Mouse (Mus musculus) left cerebral cortex, adult 11 months (tissue): ENCODE measurements around the gene Chn2.

ENCODE experiments used
- DNase-seq: peaks from one replicate; pipeline ENCODE4 v3.0.0; 2022; ENCODE audit warnings: low spot score

The Chn2 gene

GRCm38 (mm10) chr6:54039357-54039804 lies at the start of gene Chn2:
TSS of gene Chn2 (plus strand) at chr6:54039554.
- DNase-seq = no peak

GRCm38 (mm10) chr6:53992386-53992785 lies 47.0 kb upstream of the Chn2 start:
- no peak for DNase-seq

GRCm38 (mm10) chr6:53995519-53995918 lies 43.8 kb upstream of the Chn2 start:
- DNase-seq = no peak

- DNase-seq = no peak
Observed at GRCm38 (mm10) chr6:53996226-53996955, 43.0 kb upstream of the Chn2 start.

DNA sequence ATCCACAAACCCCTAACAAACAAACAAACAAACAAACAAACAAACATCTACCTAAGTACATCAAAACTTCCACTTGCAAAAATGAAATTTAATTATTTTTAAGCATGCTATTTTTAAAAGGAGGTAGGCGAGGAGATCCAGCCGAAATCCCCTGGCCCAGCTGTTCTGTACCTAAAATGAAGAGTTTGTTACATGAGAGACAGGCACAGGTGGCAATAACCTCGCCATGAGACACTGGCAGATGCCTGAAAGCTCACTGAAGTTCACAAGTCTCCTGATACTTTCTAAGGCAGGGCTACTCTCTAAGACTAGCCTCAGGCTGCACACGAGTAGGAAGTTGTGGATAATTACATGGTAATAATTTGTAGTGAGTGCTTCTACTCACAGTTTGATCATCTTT lies 34.1 kb upstream of the Chn2 start:
- DNase-seq = no peak

DNA sequence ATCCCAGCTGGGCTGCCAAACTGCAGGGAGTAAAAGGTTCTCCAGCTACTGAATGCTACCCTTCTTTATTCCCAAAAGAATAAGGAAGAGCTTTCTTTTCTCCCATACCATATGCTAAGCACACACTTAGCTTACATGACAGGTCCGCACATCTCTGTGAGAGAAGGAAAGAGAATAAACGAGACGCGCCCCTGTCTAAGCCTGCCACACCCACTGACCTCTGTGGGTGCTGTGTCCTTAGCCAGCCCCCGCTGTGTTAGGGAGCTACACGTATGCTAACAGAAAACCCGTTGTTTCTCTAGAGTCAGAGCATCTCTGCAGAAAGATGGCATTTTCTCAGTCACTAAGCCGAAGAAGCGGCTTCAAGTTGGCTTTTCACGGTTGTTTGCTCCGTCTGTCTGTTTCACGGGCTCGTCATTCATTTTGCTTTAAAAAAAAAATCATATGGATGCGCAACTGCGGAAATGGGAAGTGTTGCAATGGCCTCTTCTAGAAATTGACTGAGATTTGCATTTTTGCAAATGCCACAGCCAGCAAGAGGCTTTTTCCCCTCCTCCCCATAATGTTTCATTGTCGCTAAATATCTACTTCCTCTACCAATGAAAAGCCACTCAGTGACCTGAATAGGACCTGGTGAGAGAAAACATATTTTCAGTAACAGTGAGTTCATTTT lies 30.8 kb upstream of the Chn2 start:
- no peak for DNase-seq

DNA sequence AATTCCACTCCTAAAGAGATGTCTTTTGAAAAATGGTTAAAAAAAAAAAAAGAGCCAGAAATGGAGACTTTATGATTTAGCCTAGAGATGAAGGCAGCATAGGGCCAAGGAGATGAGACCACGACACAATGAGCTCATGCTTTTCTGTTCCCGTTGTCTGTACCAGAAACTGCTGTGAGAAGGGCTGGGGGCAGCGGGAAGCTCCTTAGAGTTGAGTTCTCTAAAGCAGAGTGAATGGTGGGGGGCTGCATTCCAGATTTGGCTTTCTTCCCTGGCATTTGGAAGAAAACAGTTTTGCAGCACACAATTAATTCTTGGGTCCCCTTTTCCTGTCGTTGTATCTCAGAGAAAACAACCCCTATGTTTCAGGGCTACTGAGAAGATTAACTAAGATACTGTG lies 30.1 kb upstream of the Chn2 start:
- DNase-seq = no peak

GRCm38 (mm10) chr6:54010362-54010761 lies 29.0 kb upstream of the Chn2 start:
- no peak for DNase-seq

DNA sequence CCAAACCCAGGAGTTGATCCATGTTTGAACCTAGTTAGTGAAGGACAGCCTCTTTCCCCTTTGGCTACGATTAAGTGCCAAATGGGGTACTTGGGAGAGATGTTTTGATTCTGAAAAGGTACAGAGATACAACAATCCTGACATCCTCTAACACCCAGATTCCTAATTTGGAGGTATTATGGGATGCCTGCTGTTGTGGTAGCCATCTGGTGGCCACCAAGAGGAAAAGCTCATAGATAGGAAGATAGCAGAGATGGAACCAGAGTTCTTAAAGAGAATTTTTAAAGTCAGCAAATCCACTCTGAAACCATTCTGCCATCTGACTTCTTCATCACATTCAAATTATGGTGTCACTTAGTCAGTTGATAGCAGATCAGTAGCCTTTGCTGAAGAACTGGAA lies 27.2 kb upstream of the Chn2 start:
- DNase-seq = no peak

- no peak for DNase-seq
Observed at GRCm38 (mm10) chr6:54018038-54018437, 21.3 kb upstream of the Chn2 start.

DNA sequence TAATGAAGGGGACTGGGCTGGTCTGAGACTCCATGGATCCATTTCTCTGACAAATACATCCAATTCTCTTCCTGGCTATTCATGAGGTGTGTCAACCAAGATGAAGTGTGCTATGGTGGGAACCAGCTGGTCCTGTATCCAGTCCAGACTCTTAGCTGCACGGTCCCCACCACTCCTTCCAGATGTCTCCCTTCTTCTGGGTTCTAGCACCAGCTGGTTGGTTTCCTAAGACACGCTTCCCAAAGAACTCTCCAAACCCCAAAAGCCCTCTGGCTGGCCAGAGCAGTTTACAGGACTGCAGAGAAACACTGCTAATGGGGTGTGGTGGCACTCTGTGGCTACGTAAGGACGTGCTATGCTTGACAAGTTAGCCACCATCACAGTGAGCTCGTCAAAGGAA lies 20.5 kb upstream of the Chn2 start:
- no peak for DNase-seq

- no peak for DNase-seq
Observed at GRCm38 (mm10) chr6:54021123-54021789, 18.1 kb upstream of the Chn2 start.

DNA sequence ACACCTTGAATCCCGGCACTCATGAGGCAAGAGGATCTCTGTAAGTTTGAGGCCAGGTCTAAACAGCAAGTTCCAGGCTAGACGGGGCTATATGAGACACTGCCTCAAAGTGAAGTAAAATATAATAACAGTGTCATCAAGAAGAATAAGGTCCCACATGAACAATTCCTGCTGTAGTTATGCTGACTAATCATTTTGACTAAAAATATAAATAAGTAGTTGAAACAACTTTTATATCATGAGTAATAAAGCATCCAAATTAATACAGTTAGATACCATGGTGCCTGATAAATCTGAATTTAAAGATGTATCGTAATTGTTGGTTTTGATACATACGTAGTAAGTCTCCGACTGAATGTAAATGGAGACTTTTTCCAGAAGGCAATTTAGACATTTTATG lies 15.5 kb upstream of the Chn2 start:
- DNase-seq = no peak

DNA sequence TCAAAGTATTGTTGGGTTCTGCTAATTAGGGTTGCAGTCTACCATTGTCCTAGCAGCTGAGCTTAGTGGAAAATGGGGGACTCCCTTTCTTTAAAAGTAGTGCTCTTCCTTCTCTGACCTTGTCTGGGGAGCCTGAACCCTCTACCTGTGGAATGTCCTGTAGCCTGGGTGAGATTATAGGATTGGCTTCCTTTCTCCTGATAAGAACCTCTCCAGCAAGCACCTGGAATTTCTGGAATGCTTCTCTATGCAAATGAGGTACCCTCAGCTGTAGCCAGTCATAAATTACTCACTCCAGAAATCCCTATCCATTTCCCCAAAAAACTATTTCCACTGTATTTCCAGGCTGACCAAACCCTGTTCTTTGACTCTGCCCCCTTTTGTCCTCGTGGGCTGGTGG lies 10.6 kb upstream of the Chn2 start:
- no peak for DNase-seq

GRCm38 (mm10) chr6:54030351-54030750 lies 9.0 kb upstream of the Chn2 start:
- no peak for DNase-seq

DNA sequence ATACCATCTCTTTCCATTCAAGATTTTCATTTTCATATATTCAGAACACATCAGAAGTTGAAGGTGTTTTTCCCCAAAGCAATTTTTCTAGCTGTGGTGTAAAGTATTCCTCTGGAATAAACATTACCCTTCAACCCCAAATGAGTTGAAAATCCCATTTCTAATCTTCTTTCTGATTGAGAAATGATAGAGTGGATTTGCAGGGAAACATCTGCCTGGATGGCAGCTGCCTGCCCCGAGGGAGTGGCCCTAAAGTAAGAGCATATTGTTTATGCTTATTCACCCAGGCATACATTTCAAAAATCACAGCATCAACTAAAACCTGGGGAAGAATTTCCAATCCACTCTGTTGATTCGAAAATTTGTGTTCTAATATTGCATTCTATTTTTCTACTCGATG lies 8.6 kb upstream of the Chn2 start:
- no peak for DNase-seq

DNA sequence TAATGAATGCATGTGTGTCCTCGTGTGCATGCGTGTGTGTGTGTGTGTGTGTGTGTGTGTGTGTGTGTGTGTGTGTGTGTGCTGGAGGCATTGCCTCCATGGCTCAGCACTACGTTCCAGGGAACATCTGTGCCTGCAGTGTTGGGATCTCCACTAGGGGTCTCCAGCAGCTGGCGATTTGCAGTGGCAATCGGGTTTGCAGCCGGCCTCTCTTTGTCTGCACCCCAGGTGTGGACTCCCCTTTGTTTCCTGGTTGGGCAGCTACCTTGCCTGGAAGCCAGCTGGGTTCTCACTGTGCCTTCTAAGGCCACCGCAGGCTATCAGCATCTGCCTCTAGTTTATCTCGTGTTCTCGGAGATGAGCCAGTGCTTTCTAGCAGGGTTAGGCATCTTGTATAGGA lies 4.9 kb upstream of the Chn2 start:
- no peak for DNase-seq

- DNase-seq = no peak
Observed at GRCm38 (mm10) chr6:54035548-54035947, 3.8 kb upstream of the Chn2 start.

DNA sequence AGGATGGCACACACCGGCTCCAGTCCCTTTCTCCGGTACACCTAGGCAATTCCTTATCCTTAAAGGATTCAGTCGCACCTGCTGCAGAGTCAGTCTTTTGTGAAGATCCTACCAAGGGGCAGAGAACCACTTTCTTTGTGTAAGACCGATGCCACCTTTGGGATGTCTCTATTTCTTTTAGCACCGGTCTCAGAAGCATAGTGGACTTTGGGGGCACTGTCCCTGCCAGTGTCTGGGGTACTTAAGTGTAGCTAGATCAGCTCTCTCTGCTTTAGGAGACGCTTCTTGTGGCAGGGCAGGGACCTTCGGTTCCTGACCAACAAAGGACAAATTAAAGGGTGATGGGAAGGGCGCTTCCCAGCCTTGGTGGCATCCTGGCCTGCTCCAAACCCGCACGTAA lies 488 bp upstream of the Chn2 start:
- no peak for DNase-seq

DNA sequence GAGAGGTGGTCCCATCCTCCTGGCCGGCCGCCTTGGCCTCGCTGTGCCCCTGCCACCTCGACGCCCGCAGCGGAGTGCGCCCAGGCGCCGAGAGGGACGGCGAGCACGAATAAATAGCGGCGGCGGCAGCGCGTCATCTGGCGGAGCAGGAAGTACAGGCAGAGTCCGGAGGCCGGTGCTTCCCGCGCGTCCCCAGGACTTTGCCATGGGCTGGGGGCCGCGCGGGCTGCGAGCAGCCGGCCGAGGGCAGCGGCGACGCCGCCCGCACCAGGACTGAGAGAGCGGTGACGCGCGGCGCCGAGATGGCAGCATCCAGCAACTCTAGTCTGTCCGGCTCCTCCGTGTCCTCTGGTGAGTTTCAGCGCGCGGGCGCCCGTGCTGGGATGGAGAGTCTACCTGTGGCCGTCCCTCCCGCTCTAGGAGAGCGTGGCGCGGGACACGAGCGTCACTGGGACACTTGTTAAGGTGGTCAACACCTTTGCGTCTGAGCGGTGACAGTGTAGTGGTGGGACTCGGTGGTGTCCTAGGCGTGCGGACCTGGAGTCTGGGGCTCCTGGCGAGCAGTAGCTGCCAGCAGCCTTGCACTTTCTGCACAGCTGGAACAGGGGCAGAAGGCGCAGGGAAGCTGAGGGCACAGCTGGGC lies 572 bp downstream of the Chn2 start:
- no peak for DNase-seq

DNA sequence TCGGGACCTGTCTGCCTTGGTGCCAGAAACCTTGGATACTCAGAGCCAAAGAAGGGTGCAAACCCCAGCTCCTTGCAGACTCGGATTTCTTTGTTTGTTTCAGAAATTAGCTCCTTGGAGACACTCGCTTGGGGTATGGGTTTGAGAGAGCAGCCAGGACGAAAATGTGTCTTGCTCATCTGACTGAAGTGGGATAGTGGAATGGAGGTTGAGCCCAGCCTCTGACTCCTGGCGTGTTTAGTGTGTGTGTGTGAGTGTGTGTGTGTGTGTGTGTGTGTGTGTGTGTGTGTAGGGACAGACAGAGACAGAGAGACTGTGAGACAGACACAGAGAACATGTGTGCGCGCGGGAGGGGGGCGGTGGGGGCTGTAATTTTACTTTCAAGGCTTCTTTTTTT lies 1.1 kb downstream of the Chn2 start:
- no peak for DNase-seq

- no peak for DNase-seq
Observed at GRCm38 (mm10) chr6:54041386-54042043, 2.2 kb downstream of the Chn2 start.
